Mouse (Mus musculus) heart, adult 9 months (tissue): ENCODE data around the gene Muc2.

Source experiments
- DNase-seq, 2 experiments: peaks; one replicate each; pipeline ENCODE4 v3.0.0; 2022; ENCODE audit warnings: low spot score in 2 of 2

The Muc2 gene

DNA sequence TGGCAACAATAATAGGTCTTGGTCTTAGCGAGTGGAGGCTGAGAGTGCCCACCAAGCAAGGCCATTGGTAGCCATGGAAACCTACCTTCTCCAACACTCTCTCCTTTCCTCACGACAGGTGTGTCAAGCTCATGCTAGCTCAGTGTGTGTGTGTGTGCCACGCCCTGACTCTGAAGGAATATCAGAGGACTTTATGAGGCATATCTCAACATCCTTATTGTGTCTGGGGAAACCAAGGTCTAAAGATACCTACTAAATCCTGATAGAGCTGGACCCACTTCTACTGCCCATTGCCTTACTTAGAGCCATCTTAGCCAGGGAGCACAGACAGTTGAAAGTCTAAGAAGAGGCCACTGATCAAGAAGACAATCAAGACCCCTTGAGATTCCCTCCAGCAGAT is 80.4 kb downstream of the Muc2 start:
- no peak for DNase-seq

DNA sequence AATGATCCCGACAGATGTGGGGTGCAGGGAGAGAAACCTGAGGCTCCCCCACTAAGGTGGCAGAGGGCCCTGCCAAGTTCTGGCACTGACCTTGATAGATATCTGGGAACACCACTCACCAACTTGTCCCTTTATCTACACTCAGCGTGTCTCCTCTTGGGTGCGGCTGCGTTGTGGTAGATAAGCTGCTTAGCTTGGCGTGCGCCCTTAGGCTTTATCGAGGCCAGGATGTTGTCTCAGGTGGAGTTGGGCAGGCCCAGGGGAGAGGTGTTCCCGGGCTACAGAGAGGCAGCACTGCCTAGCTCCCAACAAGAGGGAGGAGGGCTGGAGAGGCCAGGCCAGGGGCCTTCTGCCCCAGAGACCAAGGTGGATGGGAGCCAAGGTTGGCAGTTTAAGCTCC is 80.8 kb downstream of the Muc2 start:
- no peak for DNase-seq

DNA sequence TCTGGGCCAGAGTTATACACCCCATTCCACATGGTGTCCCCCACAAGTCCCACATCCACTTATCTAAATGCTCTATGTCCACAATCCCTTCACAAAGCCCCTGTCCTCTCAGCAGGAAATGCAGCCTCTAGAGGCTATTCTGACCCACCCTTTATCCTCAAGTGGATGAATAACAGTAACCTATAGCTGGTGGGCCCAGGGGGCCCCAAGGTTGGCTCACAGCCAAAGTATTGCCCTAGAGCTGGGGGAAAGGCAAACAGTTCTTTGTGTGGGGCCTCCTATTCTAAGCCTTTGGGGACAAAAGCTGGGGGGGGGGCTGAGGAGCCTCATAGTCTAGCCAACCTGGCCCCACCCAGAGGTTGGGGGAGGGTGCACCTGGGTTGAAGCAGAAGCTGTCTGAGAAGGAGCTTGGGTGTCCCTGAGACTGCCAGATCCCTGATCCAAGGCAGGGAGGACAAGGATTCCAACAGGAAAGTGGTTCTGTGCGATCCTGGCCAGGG is 82.0 kb downstream of the Muc2 start:
- DNase-seq = no peak

DNA sequence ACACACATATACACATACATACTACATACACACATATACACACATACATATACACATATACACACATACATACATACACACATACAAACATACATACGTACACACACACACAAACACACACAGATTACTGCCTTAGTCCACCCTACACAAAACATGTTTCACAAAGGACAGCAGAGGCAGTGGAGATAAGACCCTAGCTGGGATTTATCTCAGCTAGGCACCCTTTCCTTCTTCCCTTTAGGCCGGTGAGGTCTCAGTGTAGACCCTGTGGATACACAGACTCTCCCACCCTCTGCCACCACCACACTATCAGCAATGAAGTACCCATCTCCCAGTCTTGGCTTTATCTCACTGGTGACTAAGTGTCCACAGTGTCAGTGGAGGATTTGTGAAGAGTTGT is 84.7 kb downstream of the Muc2 start:
- DNase-seq = no peak

DNA sequence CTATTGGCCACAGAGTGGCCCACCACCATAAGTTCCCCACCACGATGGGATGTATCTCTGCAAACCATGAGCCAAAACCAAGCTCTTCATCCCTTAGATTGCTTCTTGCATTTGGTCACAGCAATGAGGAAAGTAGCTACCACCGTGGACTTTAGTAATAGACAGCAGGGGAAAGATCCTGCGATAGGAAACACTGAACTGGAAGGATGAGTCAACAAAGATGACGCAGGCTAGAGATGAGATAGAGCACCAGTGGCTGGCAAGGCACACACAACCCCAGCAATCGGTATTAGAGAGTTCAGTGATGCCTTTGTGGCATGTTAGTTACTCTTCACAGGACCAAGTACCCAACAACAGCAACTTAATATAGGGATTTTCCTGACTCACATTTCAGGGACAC is 86.1 kb downstream of the Muc2 start:
- DNase-seq = no peak

DNA sequence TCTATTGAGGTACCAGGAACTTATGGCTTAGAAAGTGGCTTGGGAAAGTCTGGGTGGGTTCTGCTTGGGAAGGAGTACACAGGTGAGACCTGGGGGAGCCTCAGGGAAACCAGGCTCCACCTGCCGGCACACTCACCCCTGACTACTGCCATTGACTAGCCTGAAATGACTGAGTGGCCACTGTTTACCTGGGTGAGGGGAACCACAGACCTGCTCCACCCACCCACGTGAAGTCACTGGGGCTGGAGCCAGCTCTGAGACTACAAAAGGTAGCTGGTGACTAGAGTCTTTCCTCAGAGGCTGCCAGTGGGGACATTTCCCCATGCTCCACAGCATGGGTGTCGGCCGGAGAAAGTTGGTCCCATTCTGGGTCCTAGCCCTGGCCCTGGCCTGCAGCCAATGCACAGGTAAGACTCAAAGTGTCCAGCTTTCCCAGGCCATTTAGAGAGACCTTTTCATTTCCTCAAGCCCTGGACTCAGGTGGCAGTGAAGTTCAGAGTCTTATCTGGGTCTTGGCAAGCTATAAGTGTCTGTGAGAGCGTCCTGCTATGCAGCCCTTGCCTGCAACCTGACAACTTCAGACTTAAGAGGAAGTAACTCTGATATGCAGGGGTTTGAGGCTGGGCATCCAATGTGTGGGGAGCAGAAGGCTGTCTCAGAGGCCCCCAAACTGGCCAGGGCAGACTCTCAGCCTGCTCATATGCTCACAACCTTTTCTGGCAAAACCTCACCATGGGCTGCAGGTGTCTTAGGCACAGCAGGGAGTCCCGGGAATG is 98.7 kb downstream of the Muc2 start, which contains the start of gene Muc5ac:
Gene Muc5ac (plus strand): TSS at position 296 of the 776 bp plus-strand sequence.
- DNase-seq = no peak

DNA sequence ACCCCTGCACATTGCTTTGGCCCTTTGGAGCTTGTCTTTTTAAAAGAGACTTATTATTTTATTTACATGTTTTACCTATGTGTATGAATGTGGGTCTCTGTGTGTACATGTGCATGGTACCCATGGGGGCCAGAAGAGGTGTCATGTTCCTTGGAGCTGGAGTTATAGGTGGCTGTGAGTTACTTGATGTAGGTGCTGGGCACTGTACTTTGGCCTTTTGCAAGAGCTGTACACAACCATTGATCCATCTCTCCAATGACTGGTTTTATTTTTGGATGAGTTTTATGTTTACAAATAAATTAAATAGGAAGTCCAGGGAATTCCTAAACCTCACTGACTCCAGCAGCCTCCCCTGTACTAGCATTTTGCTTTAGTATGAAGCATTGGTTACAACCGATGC is 104.1 kb downstream of the Muc2 start:
- DNase-seq = no peak

DNA sequence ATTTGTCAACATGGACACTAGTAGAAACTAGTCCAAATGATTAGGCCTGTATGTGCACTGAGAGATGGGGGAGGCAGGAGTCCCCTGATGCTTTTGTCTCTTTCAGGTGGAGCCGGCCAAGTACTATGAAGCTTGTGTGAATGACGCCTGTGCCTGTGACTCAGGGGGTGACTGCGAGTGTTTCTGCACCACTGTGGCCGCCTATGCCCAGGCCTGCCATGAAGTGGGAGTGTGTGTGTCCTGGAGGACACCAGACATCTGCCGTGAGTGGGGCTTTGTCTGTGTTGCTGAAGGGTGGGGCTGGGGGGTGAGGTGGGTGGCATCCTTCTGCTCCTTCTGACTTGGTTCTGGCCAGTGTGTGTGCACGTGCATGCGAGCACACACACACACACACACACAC is 113.1 kb downstream of the Muc2 start:
- DNase-seq = no peak
